Mouse (Mus musculus) stomach, postnatal 0 days (tissue): ENCODE data around the gene Gas7. TPM values are rescaled to one million over a fixed set of nuclear protein-coding genes. Genes with fewer than 3 reads are reported as not detected.

ENCODE experiments used
- ATAC-seq: fragments of 200-750 bp; cut with Nextera tagmentation; 2 replicates; pipeline ENCODE4 v1.8.0; 2017; ENCODE audit not compliant: low FRiP score, low TSS enrichment
- DNase-seq: peaks from one replicate; pipeline ENCODE4 v3.0.0-alpha.2; 2016; ENCODE audit warnings: low spot score
- H3K27ac ChIP-seq: fragments of 300-500 bp; sonication (generic); replicated peaks from 2 replicates; pipeline ENCODE4 v1.5.1; 2014; ENCODE audit warnings: mild to moderate bottlenecking, control low read depth
- H3K27me3 ChIP-seq: fragments of 300-500 bp; sonication (generic); 2 replicates; pipeline ENCODE4 v1.6.1; 2014; ENCODE audit warnings: low read length; ENCODE audit not compliant: control insufficient read depth, insufficient read depth
- H3K36me3 ChIP-seq: fragments of 300-500 bp; sonication (generic); 2 replicates; pipeline ENCODE4 v1.6.1; 2014; ENCODE audit warnings: low read length, mixed read lengths; ENCODE audit not compliant: control insufficient read depth, insufficient read depth
- H3K4me1 ChIP-seq: fragments of 300-500 bp; sonication (generic); replicated peaks from 2 replicates; pipeline ENCODE4 v1.6.1; 2014; ENCODE audit warnings: antibody characterized with exemption; ENCODE audit not compliant: control insufficient read depth, insufficient read depth
- H3K4me2 ChIP-seq: fragments of 300-500 bp; sonication (generic); replicated peaks from 2 replicates; pipeline ENCODE4 v1.6.1; 2014; ENCODE audit warnings: low read depth, mild to moderate bottlenecking, control low read depth, moderate library complexity
- H3K4me3 ChIP-seq: fragments of 300-500 bp; sonication (generic); 2 replicates; pipeline ENCODE4 v1.5.1; 2014; ENCODE audit warnings: low read depth, low read length, control low read depth
- H3K9ac ChIP-seq: fragments of 300-500 bp; sonication (generic); 2 replicates; pipeline ENCODE4 v1.6.1; 2014; ENCODE audit warnings: mild to moderate bottlenecking, low read length, control low read depth, mixed read lengths
- H3K9me3 ChIP-seq: fragments of 300-500 bp; sonication (generic); 2 replicates; pipeline ENCODE4 v1.6.1; 2016; ENCODE audit warnings: low read length; ENCODE audit not compliant: control insufficient read depth
- CTCF ChIP-seq: IDR thresholded peaks from 2 replicates; pipeline ENCODE4 v1.5.1; 2016; ENCODE audit warnings: antibody characterized with exemption, low read depth, mild to moderate bottlenecking, moderate library complexity
- EP300 ChIP-seq: optimal IDR thresholded peaks from 2 replicates; pipeline ENCODE3; 2016; ENCODE audit warnings: antibody characterized with exemption
- WGBS: fragments of 180-500 bp; shearing (Covaris S2); extraction: QIAGEN DNeasy Blood & Tissue Kit; methylation state at CpG from one replicate; pipeline ENCODE4 v1.1.7; 2014; 5-methylcytosine and 5-hydroxymethylcytosine counted together
- polyA plus RNA-seq: library from polyadenylated mRNA; unstranded; fragments of >200 nt; fragmentation: Nextera tagmentation; extraction: Ambion mirVana; gene quantifications from 2 replicates; pipeline ENCODE4 v1.2.1, GENCODE M21; 2015

The Gas7 gene
- polyA plus RNA-seq, 1 experiment from 2014 or later: 18.3 TPM

GRCm38 (mm10) chr11:67597388-67597787, 142.2 kb downstream of the Gas7 start:
- H3K4me2 ChIP-seq: no peak overlapping the region
- H3K36me3 ChIP-seq: no peaks in the 10 kb centered on the region
- H3K4me1 ChIP-seq: no peaks in the 10 kb centered on the region
- ATAC-seq (no peak), DNase-seq (no peak)
- WGBS: 78% methylated on average over 7 of the region's 7 CpGs
- no peaks in the 10 kb centered on the region for H3K27me3 ChIP-seq
- H3K9me3 ChIP-seq: no peaks in the 10 kb centered on the region
- H3K27ac ChIP-seq: no peak overlapping the region
- TF ChIP-seq CTCF (no peak), EP300 (no peak)
- H3K9ac ChIP-seq: no peak overlapping the region
- no peak overlapping the region for H3K4me3 ChIP-seq

GRCm38 (mm10) chr11:67599141-67599540, 143.9 kb downstream of the Gas7 start:
- H3K4me3 ChIP-seq: no peak overlapping the region
- H3K4me1 ChIP-seq: no peaks in the 10 kb centered on the region
- no peak for DNase-seq
- no peak for ATAC-seq
- H3K36me3 ChIP-seq: no peaks in the 10 kb centered on the region
- H3K9ac ChIP-seq: no peak overlapping the region
- H3K4me2 ChIP-seq: no peak overlapping the region
- no peak overlapping the region for H3K27ac ChIP-seq
- H3K27me3 ChIP-seq: no peaks in the 10 kb centered on the region
- 65% methylated on average over 1 of the region's 1 CpGs for WGBS
- TF ChIP-seq CTCF (no peak), EP300 (no peak)
- H3K9me3 ChIP-seq: no peaks in the 10 kb centered on the region

- H3K27ac ChIP-seq: no peak overlapping the region
- H3K9me3 ChIP-seq: no peaks in the 10 kb centered on the region
- no peak for DNase-seq
- 58% methylated on average over 8 of the region's 8 CpGs for WGBS
- H3K36me3 ChIP-seq: no peaks in the 10 kb centered on the region
- no peaks in the 10 kb centered on the region for H3K4me1 ChIP-seq
- no peak overlapping the region for H3K9ac ChIP-seq
- TF ChIP-seq CTCF (no peak), EP300 (no peak)
- no peak for ATAC-seq
- H3K27me3 ChIP-seq: no peaks in the 10 kb centered on the region
- H3K4me2 ChIP-seq: no peak overlapping the region
- H3K4me3 ChIP-seq: no peak overlapping the region
Observed at GRCm38 (mm10) chr11:67600710-67601430, 145.6 kb downstream of the Gas7 start.

GRCm38 (mm10) chr11:67602711-67603369, 147.6 kb downstream of the Gas7 start:
- ATAC-seq (no peak), DNase-seq (no peak)
- no peaks in the 10 kb centered on the region for H3K36me3 ChIP-seq
- no peak overlapping the region for H3K4me2 ChIP-seq
- H3K4me3 ChIP-seq: no peak overlapping the region
- no peak for TF ChIP-seq EP300
- TF ChIP-seq CTCF: no peak
- WGBS: 62% methylated on average over 12 of the region's 12 CpGs
- H3K9ac ChIP-seq: no peak overlapping the region
- no peaks in the 10 kb centered on the region for H3K27me3 ChIP-seq
- no peaks in the 10 kb centered on the region for H3K9me3 ChIP-seq
- no peak overlapping the region for H3K27ac ChIP-seq
- H3K4me1 ChIP-seq: no peaks in the 10 kb centered on the region

- no peaks in the 10 kb centered on the region for H3K9me3 ChIP-seq
- no peak overlapping the region for H3K9ac ChIP-seq
- no peak for TF ChIP-seq CTCF
- DNase-seq (no peak), ATAC-seq (no peak)
- no peaks in the 10 kb centered on the region for H3K27me3 ChIP-seq
- WGBS: 50% methylated on average over 2 of the region's 2 CpGs
- H3K4me3 ChIP-seq: no peak overlapping the region
- H3K4me1 ChIP-seq: no peaks in the 10 kb centered on the region
- H3K4me2 ChIP-seq: no peak overlapping the region
- no peak overlapping the region for H3K27ac ChIP-seq
- no peaks in the 10 kb centered on the region for H3K36me3 ChIP-seq
Observed at GRCm38 (mm10) chr11:67604481-67604880, 149.2 kb downstream of the Gas7 start.

GRCm38 (mm10) chr11:67608114-67608683, 153.0 kb downstream of the Gas7 start:
- no peak overlapping the region for H3K9ac ChIP-seq

More at GRCm38 (mm10) chr11:67608114-67608683, 153.0 kb downstream of the Gas7 start:
- no peak overlapping the region for H3K4me2 ChIP-seq
- no peaks in the 10 kb centered on the region for H3K9me3 ChIP-seq
- no peaks in the 10 kb centered on the region for H3K36me3 ChIP-seq
- H3K4me1 ChIP-seq: no peaks in the 10 kb centered on the region
- DNase-seq (no peak), ATAC-seq (no peak)
- H3K27me3 ChIP-seq: no peaks in the 10 kb centered on the region
- no peak for TF ChIP-seq EP300
- no peak for TF ChIP-seq CTCF
- H3K4me3 ChIP-seq: no peak overlapping the region
- WGBS: 75% methylated on average over 10 of the region's 10 CpGs
- H3K27ac ChIP-seq: no peak overlapping the region
